Mouse (Mus musculus): ENCODE data around the gene Traf2. TPM values are rescaled to one million over a fixed set of nuclear protein-coding genes. Genes with fewer than 3 reads are reported as not detected.

Gene Traf2
- polyA plus RNA-seq, 1 experiment from 2014 or later, result 16.4 TPM

- 78% methylated on average over 1 of the region's 1 CpGs for WGBS
- no peaks in the 10 kb centered on the region for H3K9me3 ChIP-seq (ENCODE audit: control insufficient read depth)
- H3K36me3 ChIP-seq (ENCODE audit: control insufficient read depth, insufficient read depth), result no peaks in the 10 kb centered on the region
- ATAC-seq, result no peak
- no peak overlapping the region for H3K4me2 ChIP-seq (replicated peaks; ENCODE audit: low read depth)
- no peaks in the 10 kb centered on the region for H3K27me3 ChIP-seq (replicated peaks; ENCODE audit: control insufficient read depth, insufficient read depth, low read length)
- 0 out of 2 replicates have a peak overlapping the region, but pooled peaks have one; percentile 28 for H3K27ac ChIP-seq (ENCODE audit: low read depth, low read length)
- TF ChIP-seq CTCF (IDR thresholded peaks at IDR 0.05; ENCODE audit: low read depth), result no peak
- no peak overlapping the region for H3K4me3 ChIP-seq (ENCODE audit: low read depth, low read length)
- peaks cover 3% of the 10 kb centered on the region; the same call in 1 of the 2 replicates for H3K4me1 ChIP-seq (replicated peaks; ENCODE audit: control insufficient read depth, insufficient read depth, low read length)
- no peak overlapping the region for H3K9ac ChIP-seq (ENCODE audit: low read depth, low read length)
Measured at GRCm38 (mm10) chr2:25480541-25480940, 66.2 kb downstream of the Traf2 start.

DNA sequence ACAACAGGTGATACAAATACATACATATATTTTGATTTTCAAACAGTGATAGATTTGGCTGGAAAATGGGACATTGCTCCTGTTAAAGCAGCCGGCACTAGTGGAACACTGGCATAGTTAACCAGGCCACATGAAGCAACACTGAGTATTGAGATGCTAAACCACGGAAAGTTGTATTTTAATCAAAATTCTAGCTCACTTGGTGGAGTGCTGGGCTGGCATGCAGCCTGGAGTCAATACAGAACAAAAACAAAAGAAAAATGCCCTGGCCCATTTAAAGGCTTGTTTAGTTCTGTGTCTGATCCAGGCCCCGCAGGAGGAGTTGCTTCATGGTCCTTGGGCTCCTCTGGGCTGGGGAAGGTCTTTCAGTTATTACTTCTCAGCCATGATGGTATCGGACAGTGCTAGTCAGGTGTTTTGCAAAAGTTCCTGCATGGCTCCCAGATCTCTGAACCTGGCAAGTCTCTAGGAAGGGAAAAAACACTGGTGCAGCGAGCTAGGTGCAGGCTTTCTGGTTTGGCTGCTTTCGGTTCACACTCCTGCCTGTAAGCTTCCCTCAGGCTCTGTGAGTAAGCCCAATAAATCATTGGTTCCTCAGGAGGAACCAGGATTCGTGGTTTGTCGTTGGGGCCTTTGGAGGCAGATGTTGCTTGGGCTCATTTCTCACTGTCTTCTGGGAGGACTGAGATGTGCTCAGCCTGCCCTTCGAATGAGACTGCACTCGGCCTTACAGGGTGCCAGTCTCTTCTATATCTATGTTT is 67.0 kb downstream of the Traf2 start:
- WGBS, result 46% methylated on average over 10 of the region's 10 CpGs
- H3K36me3 ChIP-seq (ENCODE audit: control insufficient read depth, insufficient read depth), result no peaks in the 10 kb centered on the region
- H3K27ac ChIP-seq (ENCODE audit: low read depth, low read length), result 0 out of 2 replicates have a peak overlapping the region, but pooled peaks have one; percentile 28
- H3K27me3 ChIP-seq (replicated peaks; ENCODE audit: control insufficient read depth, insufficient read depth, low read length), result no peaks in the 10 kb centered on the region
- 0 out of 2 replicates have a peak, but pooled peaks have one; percentile 19 for ATAC-seq
- no peak overlapping the region for H3K4me3 ChIP-seq (ENCODE audit: low read depth, low read length)
- no peaks in the 10 kb centered on the region for H3K4me1 ChIP-seq (replicated peaks; ENCODE audit: control insufficient read depth, insufficient read depth, low read length)
- no peaks in the 10 kb centered on the region for H3K9me3 ChIP-seq (ENCODE audit: control insufficient read depth)
- H3K9ac ChIP-seq (ENCODE audit: low read depth, low read length), result no peak overlapping the region
- TF ChIP-seq CTCF (IDR thresholded peaks at IDR 0.05; ENCODE audit: low read depth), result no peak
- 0 out of 2 replicates have a peak overlapping the region, but pooled peaks have one; percentile 13 for H3K4me2 ChIP-seq (replicated peaks; ENCODE audit: low read depth)

- Histone ChIP-seq H3K9ac (ENCODE audit: low read depth, low read length) (no peak overlapping the region), H3K9me3 (ENCODE audit: control insufficient read depth) (no peaks in the 10 kb centered on the region), H3K27ac (ENCODE audit: low read depth, low read length) (no peak overlapping the region), H3K4me3 (ENCODE audit: low read depth, low read length) (no peak overlapping the region), H3K4me2 (replicated peaks; ENCODE audit: low read depth) (no peak overlapping the region), H3K36me3 (ENCODE audit: control insufficient read depth, insufficient read depth) (no peaks in the 10 kb centered on the region), H3K27me3 (replicated peaks; ENCODE audit: control insufficient read depth, insufficient read depth, low read length) (no peaks in the 10 kb centered on the region), H3K4me1 (replicated peaks; ENCODE audit: control insufficient read depth, insufficient read depth, low read length) (no peaks in the 10 kb centered on the region)
- ATAC-seq, result no peak
- WGBS, result 89% methylated on average over 3 of the region's 3 CpGs
- no peak for TF ChIP-seq CTCF (IDR thresholded peaks at IDR 0.05; ENCODE audit: low read depth)
Measured at GRCm38 (mm10) chr2:25477967-25478675, 68.6 kb downstream of the Traf2 start.

DNA sequence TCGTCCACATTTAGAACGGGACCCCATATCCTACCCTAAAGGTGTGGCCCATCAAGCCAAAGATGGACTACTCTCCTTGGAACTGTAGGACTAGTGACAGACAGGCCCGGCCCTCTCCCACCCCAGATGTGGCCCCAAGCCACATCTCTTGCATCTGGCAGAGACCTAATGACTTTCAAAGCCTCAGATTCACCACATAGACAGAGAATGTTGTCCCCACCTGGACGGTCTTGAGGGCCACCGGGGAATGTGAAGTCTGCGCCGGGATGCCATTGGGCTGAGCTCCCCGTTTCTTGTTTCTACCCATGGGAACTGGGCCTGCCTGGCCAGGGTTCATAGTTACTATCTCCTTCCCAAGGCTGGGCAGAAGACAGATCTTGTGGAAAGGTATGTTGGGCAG is 69.2 kb downstream of the Traf2 start:
- H3K36me3 ChIP-seq (ENCODE audit: control insufficient read depth, insufficient read depth), result no peaks in the 10 kb centered on the region
- H3K4me3 ChIP-seq (ENCODE audit: low read depth, low read length), result no peak overlapping the region
- ATAC-seq, result no peak

DNA sequence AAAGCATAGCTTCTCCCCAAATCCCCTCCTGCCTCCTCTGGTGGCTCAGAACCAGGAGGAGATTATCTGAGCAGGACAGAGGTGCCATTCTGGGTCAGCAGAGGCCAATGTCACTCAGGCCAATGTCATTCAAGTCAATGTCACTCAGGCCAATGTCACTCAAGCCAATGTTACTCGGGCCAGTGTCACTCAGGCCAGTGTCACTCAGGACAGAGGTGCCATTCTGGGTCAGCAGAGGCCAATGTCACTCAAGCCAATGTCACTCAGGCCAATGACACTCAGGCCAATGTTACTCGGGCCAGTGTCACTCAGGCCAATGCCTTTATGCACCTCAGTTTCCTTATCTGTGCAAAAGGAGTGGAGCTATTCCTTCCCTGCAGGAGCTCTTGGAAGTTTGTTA is 74.2 kb downstream of the Traf2 start:
- Histone ChIP-seq H3K4me3 (ENCODE audit: low read depth, low read length) (no peak overlapping the region), H3K27ac (ENCODE audit: low read depth, low read length) (no peak overlapping the region), H3K9ac (ENCODE audit: low read depth, low read length) (no peak overlapping the region), H3K4me2 (replicated peaks; ENCODE audit: low read depth) (no peak overlapping the region), H3K4me1 (replicated peaks; ENCODE audit: control insufficient read depth, insufficient read depth, low read length) (0 out of 2 replicates have a peak, but pooled peaks cover 3% of the 10 kb centered on the region), H3K36me3 (ENCODE audit: control insufficient read depth, insufficient read depth) (no peaks in the 10 kb centered on the region), H3K27me3 (replicated peaks; ENCODE audit: control insufficient read depth, insufficient read depth, low read length) (no peaks in the 10 kb centered on the region), H3K9me3 (ENCODE audit: control insufficient read depth) (no peaks in the 10 kb centered on the region)
- no peak for ATAC-seq
- WGBS, result 78% methylated on average over 2 of the region's 2 CpGs
- TF ChIP-seq CTCF (IDR thresholded peaks at IDR 0.05; ENCODE audit: low read depth), result no peak

More for the DNA sequence above, 69.2 kb downstream of the Traf2 start:
- Histone ChIP-seq H3K27me3 (replicated peaks; ENCODE audit: control insufficient read depth, insufficient read depth, low read length) (no peaks in the 10 kb centered on the region), H3K4me2 (replicated peaks; ENCODE audit: low read depth) (no peak overlapping the region), H3K9ac (ENCODE audit: low read depth, low read length) (no peak overlapping the region), H3K4me1 (replicated peaks; ENCODE audit: control insufficient read depth, insufficient read depth, low read length) (no peaks in the 10 kb centered on the region), H3K9me3 (ENCODE audit: control insufficient read depth) (no peaks in the 10 kb centered on the region), H3K27ac (ENCODE audit: low read depth, low read length) (no peak overlapping the region)
- WGBS, result 88% methylated on average over 8 of the region's 8 CpGs
- no peak for TF ChIP-seq CTCF (IDR thresholded peaks at IDR 0.05; ENCODE audit: low read depth)

- WGBS, result 63% methylated on average over 6 of the region's 6 CpGs
- no peak within 1 kb of the TSS for H3K27ac ChIP-seq (ENCODE audit: low read depth, low read length)
- H3K4me1 ChIP-seq (replicated peaks; ENCODE audit: control insufficient read depth, insufficient read depth, low read length), result 0 out of 2 replicates have a peak, but pooled peaks cover 3% of the 10 kb centered on the region
- TF ChIP-seq CTCF (IDR thresholded peaks at IDR 0.05; ENCODE audit: low read depth), result no peak
- ATAC-seq, result no peak
- no peaks in the 10 kb centered on the region for H3K27me3 ChIP-seq (replicated peaks; ENCODE audit: control insufficient read depth, insufficient read depth, low read length)
- no peak within 1 kb of the TSS for H3K4me3 ChIP-seq (ENCODE audit: low read depth, low read length)
- H3K9ac ChIP-seq (ENCODE audit: low read depth, low read length), result no peak within 1 kb of the TSS
- no peak within 1 kb of the TSS for H3K4me2 ChIP-seq (replicated peaks; ENCODE audit: low read depth)
- no peaks in the 10 kb centered on the region for H3K9me3 ChIP-seq (ENCODE audit: control insufficient read depth)
- H3K36me3 ChIP-seq (ENCODE audit: control insufficient read depth, insufficient read depth), result no peaks in the 10 kb centered on the region
Measured at GRCm38 (mm10) chr2:25469969-25470368, 76.8 kb downstream of the Traf2 start, which contains the start of gene Ptgds. Gene Ptgds, minus strand, starts transcription at chr2:25470046.

Data from intestine, postnatal 0 days (tissue).